In genomic region chr4:47309886-47310625, GRCm38 (mm10) we compare ENCODE assay signal across 15 mouse cellular contexts. TPM values are rescaled to one million over a fixed set of nuclear protein-coding genes. Genes with fewer than 3 reads are reported as not detected.
DNase-seq lines count a peak whose midpoint lies in the region; ATAC-seq and TF ChIP-seq lines count a peak whose summit lies in the region.
"Had no signal": no experiment of that assay in that cellular context is flagged by ENCODE, and none has a peak within 500 bp of the region (broad histone marks: within the 10 kb centered on the region; RNA-seq: fewer than 3 reads in every experiment).

No protein-coding gene starts in this region.

- DNase-seq in spleen, postnatal 36 days (ENCODE audit: low spot score in 2 of 2): peak; percentile 48 to 59
- no peak for DNase-seq in spleen, adult 18-20 months
- peak; percentile 75 for DNase-seq in induced T-regulatory cell, adult 2 months (ENCODE audit: low read depth)
- no peak for DNase-seq in adipocyte (ENCODE audit: low spot score)
- no peak for DNase-seq in cerebellum, adult 11 months
- DNase-seq in frontal cortex, postnatal 10 days (ENCODE audit: low spot score in 2 of 2): no peak
- DNase-seq: cerebellum, postnatal 36 days; gastrocnemius, postnatal 10 days; kidney, adult 2 months had no signal

- no peaks in the 10 kb centered on the region for H3K36me3 ChIP-seq in small intestine, adult 2 months (ENCODE audit: control insufficient read depth, insufficient read depth, low read length)
- H3K36me3 ChIP-seq: heart, embryonic 10.5 days; hindbrain, embryonic 10.5 days; lung, embryonic 15.5 days had no signal

- WGBS in small intestine, adult 2 months: 51% methylated on average over 12 of the region's 12 CpGs

- H3K4me3 ChIP-seq in small intestine, adult 2 months (ENCODE audit: low read depth, low read length): no peak overlapping the region
- H3K4me3 ChIP-seq: heart, embryonic 10.5 days; hindbrain, embryonic 10.5 days; lung, embryonic 15.5 days had no signal

- peaks cover 14% of the 10 kb centered on the region; the same call in 1 of the 2 replicates for H3K4me1 ChIP-seq in small intestine, adult 2 months (ENCODE audit: control insufficient read depth, insufficient read depth, insufficient read length, low read length)

- H3K27ac ChIP-seq in small intestine, adult 2 months (ENCODE audit: insufficient read depth, low read depth, low read length): peak overlapping the region; percentile 27
- H3K27ac ChIP-seq: heart, embryonic 10.5 days; hindbrain, embryonic 10.5 days; lung, embryonic 15.5 days had no signal

- ATAC-seq in megakaryocyte progenitor cell, adult 5-6 weeks (replicated peaks; ENCODE audit: poor library complexity): no peak
- ATAC-seq: forebrain, embryonic 14.5 days had no signal

- no peak for TF ChIP-seq CTCF in small intestine, adult 2 months (IDR thresholded peaks at IDR 0.05; ENCODE audit: extremely low read depth, insufficient read length, insufficient replicate concordance, low read depth, low read length)

- no peaks in the 10 kb centered on the region for H3K27me3 ChIP-seq in small intestine, adult 2 months (ENCODE audit: control insufficient read depth, insufficient read depth, low read length)
- H3K27me3 ChIP-seq: lung, embryonic 15.5 days had no signal

- no peak for TF ChIP-seq POLR2A in small intestine, adult 2 months (IDR thresholded peaks at IDR 0.05; ENCODE audit: low read depth, low read length)

RNA-seq across cellular contexts. Expression of gene Tgfbr1, which starts 43.0 kb away (rescaled TPM):
- polyA plus RNA-seq in small intestine, adult 2 months (2012; rRNA removed): 0.84 and 1.7 TPM in 2 replicates
- total RNA-seq in megakaryocyte progenitor cell, adult 5-6 weeks (2015): 18.4 and 19.5 TPM in 2 replicates
- 19.9 and 23.1 TPM in 2 replicates for total RNA-seq in megakaryocyte progenitor cell, adult 5-6 weeks (2017)

Comparison
In these comparisons a context has a peak if more than half of its experiments do, and no peak if none do; other contexts are left out.
1. DNase-seq: peak in spleen, postnatal 36 days (2 of 2) and induced T-regulatory cell, adult 2 months (single experiment); none in spleen, adult 18-20 months (0 of 2), adipocyte (single experiment), cerebellum, adult 11 months (single experiment) and frontal cortex, postnatal 10 days (0 of 2).